Mouse (Mus musculus): ENCODE measurements around the gene Ap3d1.
A peak's percentile ranks its signal among the peaks of the same experiment; 100 is the strongest.

DNA sequence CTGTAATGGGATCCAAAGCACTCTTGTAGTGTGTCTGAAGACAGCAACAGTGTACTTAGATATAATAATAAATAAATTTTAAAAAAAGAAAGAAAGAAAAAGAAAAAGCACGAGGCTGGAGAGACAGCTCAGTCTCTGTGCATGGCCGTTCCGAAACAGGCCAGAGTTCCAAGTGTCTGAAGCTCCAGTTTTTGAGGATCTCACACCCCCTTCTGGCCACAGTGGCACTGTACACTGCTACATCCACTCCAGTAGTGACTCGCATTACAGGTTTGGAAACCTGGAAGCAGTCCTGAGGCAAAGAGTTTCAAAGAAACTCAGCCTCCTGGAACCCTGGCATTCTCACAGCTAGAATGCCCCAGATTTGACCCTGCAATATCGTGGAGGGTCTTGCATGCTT lies 54.2 kb downstream of the Ap3d1 start:
- TF ChIP-seq CTCF (IDR thresholded peaks at IDR 0.05; ENCODE audit: extremely low read depth, insufficient read depth, insufficient read length, insufficient replicate concordance) (peak; percentile 69; the same call in 1 of the 2 replicates), POLR2A (IDR thresholded peaks at IDR 0.05; ENCODE audit: low read depth, low read length) (no peak)
